Comparison of ENCODE assay signal across 20 mouse cellular contexts in the genomic region with DNA sequence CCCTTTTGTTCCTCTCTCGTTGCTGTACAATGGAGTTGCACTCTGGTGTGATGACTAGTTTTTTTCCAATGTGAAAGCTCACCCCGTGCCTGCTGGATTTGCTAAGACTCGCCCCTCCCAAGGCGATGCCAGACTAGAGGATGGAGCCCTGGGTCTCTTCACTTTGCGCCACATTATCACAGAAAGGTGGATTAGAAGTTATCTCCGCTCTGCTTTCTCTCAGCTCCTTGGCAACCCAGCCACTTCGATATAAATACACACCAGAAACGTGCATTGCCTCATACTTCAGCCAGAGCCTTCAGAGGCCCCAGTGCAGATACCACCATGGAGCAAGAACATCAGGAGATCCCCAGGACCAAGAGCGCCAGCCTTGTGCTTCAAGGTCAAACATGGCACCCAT.
"Had no signal": no experiment of that assay in that cellular context is flagged by ENCODE, and none has a peak within 500 bp of the region (broad histone marks: within the 10 kb centered on the region; RNA-seq: fewer than 3 reads in every experiment).

No protein-coding gene starts in this region.

- H3K4me2 ChIP-seq: limb, embryonic 12.5 days; limb, embryonic 15.5 days; liver, embryonic 11.5 days; lung, embryonic 14.5 days; midbrain, embryonic 12.5 days; midbrain, embryonic 15.5 days; neural tube, embryonic 12.5 days; neural tube, embryonic 15.5 days had no signal

- DNase-seq: kidney, postnatal 10 days; kidney, postnatal 36 days; left cerebral cortex, postnatal 4 days; liver, postnatal 0 days; lung, embryonic 14.5 days; right cerebral cortex, adult 18-20 months; right cerebral cortex, postnatal 14 days; spleen, adult 18-20 months; thymus, adult 18-20 months; thymus, postnatal 36 days had no signal

- H3K4me3 ChIP-seq: limb, embryonic 12.5 days; limb, embryonic 15.5 days; midbrain, embryonic 12.5 days; midbrain, embryonic 15.5 days; neural tube, embryonic 12.5 days; neural tube, embryonic 15.5 days had no signal

- H3K9me3 ChIP-seq: limb, embryonic 12.5 days; limb, embryonic 15.5 days; midbrain, embryonic 12.5 days; midbrain, embryonic 15.5 days; neural tube, embryonic 12.5 days; neural tube, embryonic 15.5 days had no signal

- H3K27me3 ChIP-seq: limb, embryonic 12.5 days; limb, embryonic 15.5 days; midbrain, embryonic 12.5 days; midbrain, embryonic 15.5 days; neural tube, embryonic 12.5 days; neural tube, embryonic 15.5 days had no signal

- H3K4me1 ChIP-seq: limb, embryonic 12.5 days; limb, embryonic 15.5 days; midbrain, embryonic 15.5 days; neural tube, embryonic 12.5 days; neural tube, embryonic 15.5 days had no signal

- H3K9ac ChIP-seq: limb, embryonic 12.5 days; limb, embryonic 15.5 days; liver, embryonic 14.5 days; liver, postnatal 0 days; lung, embryonic 14.5 days; midbrain, embryonic 12.5 days; midbrain, embryonic 15.5 days; neural tube, embryonic 12.5 days; neural tube, embryonic 15.5 days had no signal

- H3K36me3 ChIP-seq: limb, embryonic 12.5 days; limb, embryonic 15.5 days; midbrain, embryonic 12.5 days; midbrain, embryonic 15.5 days; neural tube, embryonic 12.5 days; neural tube, embryonic 15.5 days had no signal

- H3K27ac ChIP-seq: limb, embryonic 12.5 days; limb, embryonic 15.5 days; liver, embryonic 14.5 days; macrophage; midbrain, embryonic 12.5 days; midbrain, embryonic 15.5 days; neural tube, embryonic 12.5 days; neural tube, embryonic 15.5 days had no signal

- ATAC-seq: liver, postnatal 0 days; lung, postnatal 0 days; midbrain, embryonic 15.5 days had no signal
